Mouse (Mus musculus): ENCODE measurements around the gene Sik3.
A peak's percentile ranks its signal among the peaks of the same experiment; 100 is the strongest.

The Sik3 gene

GRCm38 (mm10) chr9:46189381-46189780 is 176.8 kb downstream of the Sik3 start:
- DNase-seq (ENCODE audit: low spot score): no peak

DNA sequence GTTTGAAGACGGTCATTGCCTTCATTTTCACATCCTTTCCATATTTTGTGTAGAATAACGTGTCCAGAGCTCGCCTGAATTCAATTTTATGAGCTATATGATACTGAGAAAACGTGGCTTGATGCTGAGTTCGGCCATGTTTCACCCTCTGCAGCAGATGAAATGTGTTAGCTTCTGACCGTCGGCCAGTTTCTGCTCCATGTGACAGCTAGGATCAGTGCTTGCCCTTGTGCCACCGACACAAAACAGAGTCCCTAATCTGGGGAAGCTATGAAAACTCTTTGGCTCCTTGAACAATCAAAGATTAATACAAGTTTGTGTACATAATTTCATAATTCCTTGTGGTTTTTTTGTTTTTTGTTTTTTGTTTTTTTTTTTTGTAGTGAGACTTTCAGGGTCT is 178.6 kb downstream of the Sik3 start:
- no peak for DNase-seq (ENCODE audit: low spot score)

- no peak for DNase-seq (ENCODE audit: low spot score)
Measured at GRCm38 (mm10) chr9:46191644-46192043, 179.0 kb downstream of the Sik3 start.

- DNase-seq (ENCODE audit: low spot score): no peak
Measured at GRCm38 (mm10) chr9:46192642-46193041, 180.0 kb downstream of the Sik3 start.

DNA sequence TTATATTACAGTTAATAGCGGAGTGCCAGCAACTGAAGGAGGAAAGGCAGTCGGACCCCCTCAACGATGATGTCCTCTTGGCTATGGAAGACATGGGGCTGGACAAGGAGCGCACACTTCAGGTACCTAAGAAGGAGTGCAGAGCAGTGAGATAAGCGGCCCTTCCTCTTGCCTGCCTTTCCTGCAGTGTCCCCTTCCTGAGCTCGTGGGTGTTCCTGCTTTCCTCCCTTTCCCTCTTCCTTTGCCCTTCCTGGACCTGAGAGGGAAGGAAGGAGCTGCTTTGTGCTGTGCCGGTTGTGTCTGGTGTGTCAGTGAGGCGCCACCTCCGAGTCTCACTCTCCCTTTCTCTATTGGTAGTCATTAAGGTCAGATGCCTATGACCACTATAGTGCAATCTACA is 182.2 kb downstream of the Sik3 start:
- DNase-seq (ENCODE audit: low spot score): no peak

GRCm38 (mm10) chr9:46196699-46197169 is 184.1 kb downstream of the Sik3 start:
- DNase-seq (ENCODE audit: low spot score): no peak

- no peak for DNase-seq (ENCODE audit: low spot score)
Measured at GRCm38 (mm10) chr9:46198461-46198860, 185.8 kb downstream of the Sik3 start.

- no peak for DNase-seq (ENCODE audit: low spot score)
Measured at GRCm38 (mm10) chr9:46198936-46199335, 186.3 kb downstream of the Sik3 start.

DNA sequence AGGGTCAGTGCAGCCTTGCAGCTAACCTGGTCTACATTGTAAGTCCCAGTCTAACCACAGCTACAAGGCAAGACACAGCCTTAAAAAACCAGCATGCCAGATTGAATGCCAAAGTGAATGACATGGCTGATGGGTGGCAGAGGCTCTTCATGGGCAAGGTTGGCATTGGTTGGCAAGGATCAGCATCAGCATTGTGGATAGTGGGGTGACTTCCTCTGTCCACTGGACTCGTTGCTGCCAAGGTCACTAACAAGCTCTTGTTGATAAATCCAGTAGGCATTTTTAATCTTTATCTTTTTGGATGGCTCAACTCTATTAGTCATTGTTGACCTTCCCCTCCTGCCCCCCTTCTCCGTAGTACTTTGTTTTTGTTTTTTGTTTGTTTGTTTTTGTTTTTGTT is 187.0 kb downstream of the Sik3 start:
- no peak for DNase-seq (ENCODE audit: low spot score)

- no peak for DNase-seq (ENCODE audit: low spot score)
Measured at GRCm38 (mm10) chr9:46206834-46207500, 194.3 kb downstream of the Sik3 start.

DNA sequence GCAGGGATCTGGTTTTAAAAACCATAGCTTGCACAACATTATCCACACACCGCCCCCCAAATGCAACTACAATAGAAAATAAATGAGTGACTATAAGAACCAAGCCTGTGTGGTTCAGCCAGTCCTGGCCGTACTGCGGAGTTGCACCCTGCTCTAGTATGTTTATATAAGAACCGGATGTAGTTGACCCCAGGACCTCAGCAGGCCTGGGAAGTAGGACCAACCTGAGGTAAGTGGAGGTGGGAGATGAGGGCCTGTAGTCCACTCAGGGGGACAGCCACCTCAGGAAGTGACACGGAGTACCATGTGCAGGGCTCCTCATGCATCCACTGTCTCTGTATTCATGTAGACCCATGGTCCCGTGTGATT is 194.9 kb downstream of the Sik3 start:
- no peak for DNase-seq (ENCODE audit: low spot score)

DNA sequence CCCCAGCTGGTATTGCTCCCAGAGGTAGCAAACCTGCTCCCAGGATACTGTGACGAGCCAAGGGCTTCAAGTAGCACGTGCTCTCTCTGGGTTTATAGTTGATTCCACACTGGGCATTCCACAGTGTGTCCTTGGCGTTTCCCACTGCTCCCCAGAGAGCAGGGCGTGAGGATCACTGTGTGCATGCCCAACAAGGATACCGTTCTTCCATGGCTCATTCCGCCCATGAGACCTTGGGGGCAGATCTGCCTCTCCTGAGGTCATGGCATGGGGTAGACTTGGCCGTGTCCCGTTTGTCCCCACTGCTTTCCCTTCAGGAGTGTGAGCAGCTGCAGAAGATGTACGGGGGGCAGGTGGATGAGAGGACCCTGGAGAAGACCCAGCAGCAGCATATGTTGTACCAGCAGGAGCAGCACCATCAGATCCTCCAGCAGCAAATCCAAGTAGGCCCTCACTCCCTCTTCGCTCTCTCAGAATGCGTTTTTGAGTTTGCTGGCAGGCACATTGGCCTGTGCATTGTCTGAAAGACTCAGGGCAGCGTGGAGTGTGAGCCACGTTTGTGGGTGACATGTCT is 195.9 kb downstream of the Sik3 start:
- peak; percentile 68 for DNase-seq (ENCODE audit: low spot score)

- no peak for DNase-seq (ENCODE audit: low spot score)
Measured at GRCm38 (mm10) chr9:46210473-46210872, 197.9 kb downstream of the Sik3 start.

DNA sequence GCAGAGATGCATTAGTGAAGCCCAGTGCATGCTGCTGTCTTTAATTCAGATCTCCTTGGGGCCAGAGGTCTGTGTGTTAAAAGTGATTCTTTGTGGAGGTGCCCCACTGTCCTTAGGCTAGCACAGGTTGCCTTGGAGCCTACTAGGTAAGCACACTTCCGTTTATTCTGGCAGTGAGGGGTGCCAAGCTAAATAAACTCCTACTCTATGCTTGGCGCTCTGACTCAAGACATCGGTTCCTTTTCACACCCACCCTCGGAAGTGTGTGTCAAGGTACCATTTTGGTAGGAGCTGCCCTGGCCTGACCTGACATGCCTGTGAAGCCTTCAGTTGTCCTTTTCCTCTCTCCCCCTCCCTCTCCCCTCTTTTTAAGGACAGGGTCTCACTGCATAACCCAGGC is 201.7 kb downstream of the Sik3 start:
- no peak for DNase-seq (ENCODE audit: low spot score)

DNA sequence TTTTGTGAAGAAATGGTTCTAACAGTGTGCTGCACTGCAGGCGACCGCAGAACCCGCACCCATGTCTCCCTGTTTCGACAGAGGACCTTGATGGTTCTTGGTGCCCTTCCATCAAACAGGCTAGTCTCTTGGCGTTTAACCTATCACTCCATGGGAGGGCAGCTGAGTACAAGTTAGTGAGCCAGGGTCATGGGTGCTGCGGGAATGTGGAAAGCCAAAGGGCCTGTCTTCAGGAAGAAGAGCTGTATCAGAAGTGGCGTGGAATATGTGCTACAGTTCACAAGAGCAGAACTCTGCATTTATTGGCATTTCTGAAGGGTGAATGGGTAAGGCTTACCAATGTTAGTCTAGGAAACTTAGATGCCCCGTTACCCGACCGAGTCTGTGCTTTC is 202.3 kb downstream of the Sik3 start:
- no peak for DNase-seq (ENCODE audit: low spot score)

DNA sequence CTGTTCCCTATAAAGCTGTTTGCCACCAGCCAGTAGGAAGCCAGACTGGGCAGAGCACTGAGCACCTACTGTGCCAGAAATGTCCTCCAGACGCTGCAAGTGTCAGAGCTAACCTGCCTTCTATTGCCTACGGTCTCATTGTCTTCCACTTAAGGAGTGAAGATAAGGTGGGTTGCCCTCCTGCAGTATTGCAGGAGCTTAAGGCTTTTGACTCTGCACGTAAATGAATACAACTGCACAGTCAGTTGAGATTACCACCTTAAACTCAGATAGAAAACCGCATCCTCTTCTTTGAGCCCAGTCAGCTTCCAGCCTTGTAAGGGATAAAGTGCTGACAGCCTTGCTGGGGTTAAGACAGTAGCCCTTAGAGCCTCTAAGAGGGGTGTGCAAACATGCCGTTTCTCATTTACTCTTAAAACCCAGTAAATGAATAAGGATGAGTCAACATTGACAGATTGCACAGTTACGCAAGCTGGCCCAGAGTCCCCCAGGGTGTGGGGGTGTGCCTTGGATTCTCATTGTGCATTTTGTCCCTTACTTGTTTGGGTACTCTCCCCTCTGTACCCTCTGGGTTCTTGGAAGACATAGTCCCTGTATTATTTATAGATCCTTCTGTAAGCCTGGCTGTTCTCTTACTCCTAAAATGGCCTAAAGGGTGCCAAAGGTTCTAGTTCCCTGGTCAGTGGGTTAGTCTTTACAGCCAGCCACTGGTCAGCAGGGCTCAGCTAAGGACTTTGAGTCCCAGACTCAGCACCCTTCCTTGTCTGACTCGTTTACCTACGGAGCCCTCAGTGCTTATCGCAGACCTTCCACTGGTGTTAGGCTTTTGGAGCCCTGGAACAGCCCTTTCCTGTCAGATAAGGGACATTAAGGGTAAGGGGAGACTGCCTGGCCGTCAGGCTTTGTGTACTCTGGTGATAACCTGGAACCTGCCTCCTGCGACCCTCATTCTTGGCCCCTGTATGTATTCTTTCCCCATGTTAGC is 203.0 kb downstream of the Sik3 start:
- no peak for DNase-seq (ENCODE audit: low spot score)

DNA sequence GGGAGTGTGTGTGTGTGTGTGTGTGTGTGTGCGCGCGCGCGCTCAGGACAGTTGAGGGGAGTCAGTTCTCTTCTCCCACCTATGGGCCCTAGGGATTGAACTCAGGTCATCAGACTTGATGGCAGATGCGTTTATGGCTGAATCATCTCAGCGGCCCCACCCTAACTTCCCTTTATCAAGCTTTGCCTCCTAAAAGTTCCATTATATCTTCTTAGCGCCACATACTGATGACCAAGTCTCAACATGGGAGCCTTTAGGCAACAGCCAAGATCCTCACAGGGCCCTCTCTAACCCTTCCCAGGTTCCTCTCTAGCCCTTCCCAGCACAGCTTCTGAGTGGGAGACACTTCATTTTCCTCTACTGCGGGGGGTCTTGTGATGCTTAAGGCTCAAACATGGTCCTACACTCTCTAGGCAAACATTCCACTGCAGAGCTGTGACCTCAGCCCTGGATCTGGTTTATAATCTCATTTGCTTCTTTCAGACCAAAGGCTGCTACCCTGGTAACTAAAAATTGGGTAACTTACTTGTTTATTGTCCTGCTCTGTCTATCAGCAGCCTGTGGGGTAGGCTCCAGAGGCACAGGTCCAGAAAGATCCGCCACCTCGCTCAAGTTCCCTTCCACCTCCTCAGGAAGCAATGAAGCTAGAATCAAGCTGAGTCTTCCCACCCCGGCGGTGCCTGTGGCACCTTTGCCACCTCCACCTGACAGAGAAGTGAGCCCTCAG is 204.3 kb downstream of the Sik3 start:
- DNase-seq (ENCODE audit: low spot score): no peak

DNA sequence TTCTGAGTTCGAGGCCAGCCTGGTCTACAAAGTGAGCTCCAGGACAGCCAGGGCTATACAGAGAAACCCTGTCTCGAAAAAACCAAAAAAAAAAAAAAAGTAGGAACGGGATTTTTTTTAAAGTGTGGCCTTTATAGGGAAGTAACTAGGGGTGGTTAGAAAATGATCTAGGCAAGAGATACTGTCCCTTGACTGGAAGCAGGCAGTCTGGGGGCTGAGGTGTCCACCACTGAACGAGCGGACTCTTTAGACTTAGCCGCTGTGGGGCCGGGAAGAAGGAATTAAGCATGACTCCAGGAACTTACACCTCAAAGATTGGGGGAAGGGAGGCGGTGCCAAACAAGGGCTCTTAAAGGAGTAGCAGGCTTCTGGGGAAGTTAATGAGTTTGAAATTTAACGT is 205.6 kb downstream of the Sik3 start:
- DNase-seq (ENCODE audit: low spot score): no peak

DNA sequence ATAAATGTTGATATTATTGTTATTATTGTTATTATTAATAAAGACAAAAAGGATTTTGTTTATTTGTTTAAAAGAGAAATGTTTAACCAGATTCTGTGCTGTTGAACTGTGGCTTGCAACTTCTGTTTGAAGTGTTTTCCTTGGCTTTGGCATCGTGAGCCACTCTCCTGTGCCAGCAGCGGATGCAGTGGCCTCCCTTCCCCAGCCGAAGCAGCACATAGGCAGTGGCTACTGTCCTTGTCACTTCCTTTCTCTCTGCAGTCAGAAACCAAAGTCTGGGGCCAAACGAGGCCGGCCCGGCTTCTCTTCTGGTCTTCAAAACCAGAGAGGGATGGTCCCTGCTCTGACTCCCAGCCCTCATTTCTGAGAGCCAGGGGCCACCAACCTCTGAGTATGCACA is 210.5 kb downstream of the Sik3 start:
- no peak for DNase-seq (ENCODE audit: low spot score)

DNA sequence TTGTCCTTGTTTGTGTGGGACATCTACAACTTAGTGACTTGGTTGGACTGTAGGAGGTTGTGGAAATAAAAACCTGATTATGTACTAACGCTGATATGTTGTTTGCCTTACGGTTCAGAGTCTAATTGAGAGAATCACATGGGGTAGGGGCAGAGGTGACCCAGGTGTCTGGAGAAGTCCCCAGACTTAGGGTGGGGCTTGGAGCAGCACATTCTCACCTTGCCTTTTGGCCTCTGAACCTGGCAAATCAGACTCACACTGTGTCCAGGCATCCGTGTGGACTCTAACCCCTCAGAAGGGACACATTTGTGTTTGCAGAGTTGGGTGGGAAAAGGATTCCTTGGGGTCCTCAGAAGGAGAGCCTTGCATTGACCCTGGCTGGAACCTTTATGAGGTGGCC is 211.5 kb downstream of the Sik3 start:
- no peak for DNase-seq (ENCODE audit: low spot score)

DNA sequence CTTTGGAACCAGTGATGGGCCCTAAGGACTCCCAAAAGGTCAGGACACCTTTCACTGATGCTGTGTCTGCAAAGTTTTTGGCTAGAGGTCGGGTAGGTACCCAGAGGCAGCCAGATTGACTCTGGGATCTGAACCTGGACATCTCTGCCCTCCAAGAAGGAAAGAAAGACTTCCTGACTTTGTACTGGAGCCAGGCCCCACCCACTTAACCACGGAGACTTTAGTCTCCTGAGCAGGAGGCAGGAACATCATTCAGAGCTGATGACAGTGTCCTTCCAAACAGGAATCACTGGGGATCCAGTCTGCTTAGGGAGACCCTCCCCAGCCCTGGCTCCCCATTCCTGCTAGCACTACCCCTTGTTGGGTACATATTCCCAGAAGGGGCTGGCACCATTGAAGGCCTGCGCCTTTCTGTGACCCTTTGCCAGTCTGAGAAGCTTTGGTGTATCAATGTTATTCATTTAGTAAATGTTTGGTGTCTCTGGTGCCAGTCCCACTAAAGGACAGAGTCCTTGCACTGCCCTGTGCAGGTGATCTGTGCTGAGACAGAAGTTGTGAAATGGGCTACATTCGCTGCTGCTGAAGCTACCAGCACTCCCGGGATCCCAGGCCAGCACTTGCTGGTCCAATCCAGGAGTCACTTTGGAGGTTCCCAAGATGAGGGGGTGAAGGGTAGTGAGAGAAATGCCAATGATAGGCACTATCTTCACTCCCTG is 212.5 kb downstream of the Sik3 start:
- DNase-seq (ENCODE audit: low spot score): no peak
